Mouse (Mus musculus): ENCODE data around the gene Meaf6.
A peak's percentile ranks its signal among the peaks of the same experiment; 100 is the strongest.

The Meaf6 gene

GRCm38 (mm10) chr4:125144627-125145026, 59.7 kb downstream of the Meaf6 start:
- DNase-seq (ENCODE audit: low spot score) = no peak

DNA sequence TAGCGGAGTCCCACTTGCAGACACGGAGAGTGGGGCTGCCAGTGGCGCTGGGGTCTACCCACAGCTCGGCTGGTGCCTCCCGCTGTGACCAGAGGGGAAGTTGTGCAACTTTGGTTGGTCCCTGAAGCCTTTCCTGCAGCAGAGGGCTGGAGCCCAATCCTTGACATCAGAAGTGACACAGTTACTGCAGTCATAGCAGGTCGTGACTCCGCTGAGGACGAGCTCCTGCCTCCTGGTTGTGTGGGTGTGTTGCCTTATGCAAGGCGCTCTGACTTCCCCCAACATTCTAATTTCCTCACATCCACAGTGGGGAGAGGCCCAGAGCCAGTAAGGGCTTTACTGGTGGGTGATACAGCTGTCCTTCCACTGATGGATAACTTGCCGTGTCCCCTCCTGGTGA, 60.3 kb downstream of the Meaf6 start:
- no peak for DNase-seq (ENCODE audit: low spot score)

- DNase-seq (ENCODE audit: low spot score) = no peak
These were observed 63.0 kb downstream of the Meaf6 start for GRCm38 (mm10) chr4:125147970-125148369.

- DNase-seq (ENCODE audit: low spot score) = no peak
These were observed 64.5 kb downstream of the Meaf6 start for GRCm38 (mm10) chr4:125149460-125149859.

- no peak for DNase-seq (ENCODE audit: low spot score)
These were observed 67.5 kb downstream of the Meaf6 start for GRCm38 (mm10) chr4:125152469-125152868.

DNA sequence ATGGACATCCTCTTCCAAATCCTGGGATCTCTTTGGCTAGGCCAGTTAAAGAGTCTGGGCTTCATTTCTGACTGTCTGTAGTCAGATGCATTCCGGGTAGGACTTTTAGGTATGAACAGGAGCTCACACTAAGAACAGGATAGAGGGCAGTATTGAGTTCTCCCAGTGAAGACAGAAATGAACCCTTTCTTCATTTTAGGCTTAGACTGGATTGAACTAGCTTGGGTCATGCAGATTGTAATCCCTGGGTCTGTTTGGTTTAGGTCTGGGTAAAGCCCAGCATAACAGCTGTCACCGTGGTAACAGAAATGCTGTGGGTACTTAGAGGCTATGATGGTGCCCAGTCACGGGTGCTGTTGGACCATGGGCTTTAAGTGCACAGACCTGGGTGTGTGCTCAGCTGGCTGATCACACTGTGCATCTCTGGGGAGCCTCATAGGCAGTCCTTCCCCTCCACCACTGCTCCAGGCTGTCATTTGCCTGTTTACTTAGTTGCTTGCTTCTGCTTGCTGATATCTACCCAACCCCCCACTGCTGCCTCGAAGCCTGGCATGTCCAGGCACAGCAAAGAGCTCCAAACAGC, 68.8 kb downstream of the Meaf6 start:
- DNase-seq (ENCODE audit: low spot score) = no peak

DNA sequence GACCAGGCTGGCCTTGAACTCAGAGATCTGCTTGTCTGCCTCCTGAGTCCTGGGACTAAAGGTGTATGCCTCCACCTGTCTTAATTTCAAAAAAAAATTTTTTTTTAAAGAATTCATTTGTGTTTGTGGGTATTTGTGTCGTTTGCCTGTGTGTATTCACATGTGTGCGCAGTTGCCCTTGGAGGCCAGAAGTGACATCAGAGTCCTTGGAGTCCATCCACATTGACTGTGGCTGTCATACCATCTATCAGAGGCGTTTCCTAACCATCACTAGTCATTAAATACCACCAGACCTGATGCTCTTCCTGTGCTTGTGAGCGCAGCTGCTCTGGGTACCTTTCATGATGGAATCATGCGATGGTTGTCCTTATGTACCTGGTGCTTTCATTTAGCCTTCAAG, 70.7 kb downstream of the Meaf6 start:
- DNase-seq (ENCODE audit: low spot score) = no peak

DNA sequence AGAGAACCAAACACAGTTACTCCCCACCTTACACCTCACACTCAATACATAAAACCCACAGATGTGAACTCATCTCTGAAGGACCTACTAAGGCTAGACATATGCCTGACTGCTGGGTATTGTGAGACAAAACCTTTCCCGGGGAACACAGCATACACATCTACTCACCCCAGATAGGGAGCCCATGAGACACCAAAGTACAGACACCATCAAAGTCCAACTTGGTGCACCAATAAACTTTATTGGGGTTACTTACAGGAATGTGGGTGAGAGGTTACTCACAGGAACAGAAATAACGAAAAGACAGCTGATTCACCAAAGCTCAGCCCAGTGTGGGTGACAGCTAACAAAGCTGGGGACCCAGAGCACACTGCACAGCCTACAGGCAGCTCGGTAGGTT, 72.4 kb downstream of the Meaf6 start:
- no peak for DNase-seq (ENCODE audit: low spot score)

DNA sequence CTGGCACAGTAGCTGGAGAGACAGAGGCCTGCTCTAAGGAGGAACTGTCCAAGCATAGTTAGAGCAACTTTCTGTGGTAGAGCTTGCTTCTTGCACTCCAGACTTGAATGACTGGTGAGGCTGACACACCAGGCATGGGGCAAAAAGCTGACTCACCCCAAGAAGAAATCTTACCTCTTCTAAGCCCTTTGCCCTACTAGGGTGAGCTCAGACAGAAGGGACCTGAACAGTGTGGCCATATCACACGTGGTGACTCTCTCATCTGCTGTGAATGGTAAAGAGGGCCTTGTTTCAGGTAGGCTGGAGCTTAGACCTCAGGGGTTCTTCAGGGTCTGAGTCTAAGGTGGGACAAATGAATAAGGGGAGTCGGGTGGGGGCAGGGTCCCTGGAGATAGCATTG, 73.1 kb downstream of the Meaf6 start:
- no peak for DNase-seq (ENCODE audit: low spot score)

GRCm38 (mm10) chr4:125158581-125159317, 73.8 kb downstream of the Meaf6 start:
- DNase-seq (ENCODE audit: low spot score) = no peak

GRCm38 (mm10) chr4:125160320-125160950, 75.5 kb downstream of the Meaf6 start:
- DNase-seq (ENCODE audit: low spot score) = peak; percentile 89

GRCm38 (mm10) chr4:125160951-125161331, 76.0 kb downstream of the Meaf6 start:
- DNase-seq (ENCODE audit: low spot score) = no peak

GRCm38 (mm10) chr4:125161392-125161791, 76.5 kb downstream of the Meaf6 start:
- no peak for DNase-seq (ENCODE audit: low spot score)

GRCm38 (mm10) chr4:125162701-125163100, 77.8 kb downstream of the Meaf6 start:
- DNase-seq (ENCODE audit: low spot score) = no peak
